Mouse (Mus musculus) c-Kit-positive CD71-negative TER-119-negative erythroid progenitor cells, embryonic 14.5 days (primary cell): ENCODE results near the gene Pgm2.

Experiments
- DNase-seq: peaks from one replicate; pipeline ENCODE4 v3.0.0-alpha.2; 2013; ENCODE audit warnings: low read depth

Pgm2 gene

DNA sequence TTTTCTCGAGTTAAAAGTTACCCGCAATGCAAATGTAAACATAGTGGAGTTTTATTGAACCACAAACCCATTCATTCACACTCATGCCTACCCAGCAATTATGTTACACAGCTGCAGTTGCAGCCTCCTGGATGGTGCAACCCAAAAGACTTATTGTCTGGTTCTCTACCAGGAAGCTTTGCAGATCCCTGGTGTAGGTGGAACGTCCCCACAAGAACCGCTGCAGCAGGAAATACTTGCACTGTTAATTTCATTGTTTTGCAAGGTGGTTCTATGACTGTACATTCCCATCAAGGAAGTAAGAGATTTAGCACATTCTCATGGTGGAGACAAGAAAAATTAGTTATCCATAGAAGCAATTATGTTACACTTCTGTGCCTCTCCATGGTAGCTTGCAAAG is 15.4 kb upstream of the Pgm2 start:
- no peak for DNase-seq

DNA sequence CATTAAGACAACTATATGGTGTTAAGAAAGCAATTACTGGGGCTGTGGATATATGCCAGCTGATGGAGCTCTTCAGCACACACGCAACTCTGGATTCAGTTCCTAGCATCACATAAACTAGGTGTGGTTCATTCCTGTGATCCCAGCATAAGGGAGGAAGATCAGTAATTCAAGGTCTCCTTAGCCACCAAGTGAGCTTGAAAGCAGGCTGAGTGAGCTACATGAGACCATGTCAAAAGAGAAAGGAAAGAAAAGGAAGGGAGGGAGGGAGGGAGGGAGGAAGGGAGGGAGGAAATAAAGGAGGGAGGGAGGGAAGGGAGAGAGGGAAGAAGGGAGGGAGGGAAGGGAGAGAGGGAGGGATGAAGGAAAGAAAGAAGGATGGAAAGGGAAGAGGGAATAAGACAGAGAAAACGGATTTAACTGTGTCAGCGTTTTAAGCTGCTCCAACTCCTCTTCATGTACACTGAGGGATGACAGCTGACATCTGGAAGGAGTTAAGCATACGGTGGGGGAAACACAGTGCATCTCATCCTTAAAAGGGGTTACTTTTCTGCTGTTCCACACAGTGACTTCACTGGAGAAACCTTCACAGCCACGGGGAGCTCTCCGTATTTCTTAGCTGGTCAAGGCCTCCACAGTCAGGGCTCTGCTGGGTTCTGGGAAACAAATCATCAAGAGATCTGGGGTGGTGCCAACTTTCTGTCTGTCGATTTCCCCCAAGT is 13.8 kb upstream of the Pgm2 start:
- no peak for DNase-seq

GRCm38 (mm10) chr5:64079462-64079817 is 13.3 kb upstream of the Pgm2 start:
- no peak for DNase-seq

- DNase-seq, result no peak
Measured at GRCm38 (mm10) chr5:64083447-64084359, 9.0 kb upstream of the Pgm2 start.

GRCm38 (mm10) chr5:64085405-64085804 is 7.3 kb upstream of the Pgm2 start:
- DNase-seq, result no peak

DNA sequence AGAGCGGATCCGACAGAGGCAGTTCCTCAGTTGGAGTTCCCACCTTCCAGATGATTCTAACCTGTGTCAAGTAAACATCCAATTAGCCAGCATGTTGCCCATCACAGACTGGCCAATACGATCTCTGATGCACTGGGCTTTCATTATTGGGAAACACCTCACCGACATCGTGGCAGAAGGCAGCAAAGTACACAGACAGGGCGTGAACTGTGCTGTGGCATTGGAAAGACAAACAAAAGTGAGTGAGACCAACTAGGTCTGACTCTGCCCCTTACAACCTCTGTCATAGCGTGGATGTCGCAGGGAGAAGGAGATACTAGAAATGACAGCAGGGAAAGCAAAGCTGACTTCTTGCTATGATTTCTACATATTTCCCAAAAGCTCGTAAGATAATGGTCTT is 4.0 kb upstream of the Pgm2 start:
- no peak for DNase-seq

- DNase-seq, result no peak
Measured at GRCm38 (mm10) chr5:64093349-64093871, 660 bp downstream of the Pgm2 start.

- DNase-seq, result no peak
Measured at GRCm38 (mm10) chr5:64095342-64095993, 2.7 kb downstream of the Pgm2 start.

DNA sequence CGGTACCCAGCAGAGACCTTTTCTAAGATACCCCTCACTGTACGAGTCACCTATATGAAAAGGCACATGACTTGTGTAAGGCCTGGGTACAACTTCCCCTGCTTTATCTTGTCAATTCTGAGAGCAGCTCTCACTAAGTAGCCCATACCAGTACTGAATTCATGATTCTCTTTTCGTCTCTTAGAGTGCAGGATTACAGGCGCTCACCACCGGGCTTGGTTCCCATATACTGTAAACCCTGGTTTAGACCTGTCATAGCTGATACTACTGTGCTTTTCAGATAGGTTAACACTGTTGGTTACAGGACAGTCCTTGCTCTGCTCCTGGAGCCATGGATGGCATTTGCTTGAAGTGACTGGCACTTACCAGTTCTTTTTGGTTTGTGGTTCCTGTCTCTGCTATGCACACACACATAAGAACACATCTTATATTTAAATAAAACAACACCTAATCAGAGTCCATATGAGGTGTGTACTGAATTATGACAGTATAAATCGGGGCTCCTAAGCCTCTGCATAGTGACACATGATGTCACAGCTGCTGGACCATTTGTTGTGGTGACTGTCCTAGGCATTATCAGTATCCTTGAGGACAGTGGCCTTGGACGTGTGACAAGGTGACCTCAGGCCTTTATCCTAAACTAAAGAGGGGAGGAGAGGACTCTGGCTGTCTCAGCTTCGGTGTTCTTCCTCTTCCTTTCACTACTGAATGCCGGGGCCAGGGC is 9.4 kb downstream of the Pgm2 start:
- DNase-seq, result no peak

DNA sequence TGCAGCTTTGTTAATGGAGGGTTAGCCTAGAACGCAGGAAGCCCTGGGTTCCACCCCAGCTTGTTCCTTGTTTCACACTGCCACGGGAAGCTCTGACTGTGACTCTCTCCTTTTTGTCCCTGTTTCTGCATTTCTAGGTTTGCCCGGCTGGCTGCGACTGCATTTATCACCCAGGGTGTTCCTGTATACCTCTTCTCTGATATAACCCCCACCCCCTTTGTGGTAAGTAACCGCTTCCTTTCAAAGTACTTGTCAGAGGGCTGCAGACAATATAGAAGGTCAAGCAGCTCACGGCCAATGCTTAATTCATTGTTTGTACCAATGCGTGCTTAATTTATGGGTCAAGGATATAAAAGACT is 9.9 kb downstream of the Pgm2 start:
- DNase-seq, result no peak

DNA sequence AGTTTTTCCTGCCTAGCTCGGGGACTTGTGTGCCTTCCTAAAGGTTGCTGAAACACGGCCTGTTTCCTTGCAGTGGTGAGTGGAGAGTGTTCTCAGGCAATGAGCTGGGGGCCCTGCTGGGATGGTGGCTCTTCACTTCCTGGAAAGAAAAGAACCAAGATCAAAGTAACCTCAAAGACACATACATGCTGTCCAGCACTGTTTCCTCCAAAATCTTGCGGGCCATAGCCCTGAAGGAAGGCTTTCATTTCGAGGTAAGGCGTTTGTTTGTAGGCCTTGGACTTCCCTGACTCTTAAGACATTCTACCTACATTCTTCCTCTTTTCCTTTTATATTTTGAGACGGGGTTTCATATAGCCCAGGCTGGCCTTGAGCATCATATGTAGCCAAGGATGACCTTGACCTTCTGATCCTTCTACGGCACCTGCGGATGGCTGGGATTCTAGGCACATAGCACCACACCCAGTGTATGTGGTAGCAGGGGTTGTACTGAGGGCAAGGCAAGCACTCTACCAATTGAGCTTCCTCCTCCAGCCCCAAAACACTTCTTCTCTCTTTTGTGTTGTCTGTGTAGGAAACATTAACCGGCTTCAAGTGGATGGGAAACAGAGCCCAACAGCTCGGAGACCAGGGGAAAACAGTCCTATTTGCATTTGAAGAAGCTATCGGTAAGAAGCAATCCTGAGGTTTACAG is 15.0 kb downstream of the Pgm2 start:
- DNase-seq, result no peak

DNA sequence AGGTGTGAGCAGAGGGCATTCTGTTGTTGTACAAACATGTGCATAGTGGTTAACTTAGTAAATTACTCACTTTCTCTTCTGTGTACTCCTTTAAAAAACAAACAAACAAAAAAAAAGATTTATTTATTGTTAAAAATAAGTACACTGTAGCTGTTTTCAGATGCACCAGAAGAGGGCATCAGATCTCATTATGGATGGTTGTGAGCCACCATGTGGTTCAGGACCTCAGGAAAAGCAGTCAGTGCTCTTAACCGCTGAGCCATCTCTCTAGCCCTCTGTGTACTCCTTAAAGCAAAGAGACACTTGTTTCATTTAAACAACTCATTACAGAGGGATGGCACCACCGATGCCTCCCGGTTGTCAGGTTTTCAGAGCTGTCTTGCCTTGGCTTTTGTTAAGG is 16.5 kb downstream of the Pgm2 start:
- no peak for DNase-seq

GRCm38 (mm10) chr5:64112360-64112759 is 19.6 kb downstream of the Pgm2 start:
- no peak for DNase-seq

DNA sequence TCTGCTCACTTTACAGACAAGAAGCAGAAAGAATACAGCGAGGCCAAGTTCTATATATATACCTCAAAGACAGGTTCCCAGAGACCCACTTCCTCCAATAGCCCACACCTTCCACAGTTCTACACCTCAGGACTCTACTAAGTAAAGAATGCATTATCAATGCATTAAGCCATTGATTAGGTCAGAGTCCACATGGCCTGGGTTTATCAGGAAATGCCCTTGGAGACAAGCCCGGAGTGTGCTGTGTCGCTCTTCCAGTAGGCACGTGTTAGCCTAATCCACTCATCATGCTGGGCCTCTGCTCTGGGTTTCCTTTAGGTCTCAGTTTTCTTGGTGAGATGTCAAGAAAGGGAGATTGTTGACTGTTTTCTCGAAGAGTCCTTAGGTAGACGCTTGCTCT is 21.5 kb downstream of the Pgm2 start:
- DNase-seq, result no peak

DNA sequence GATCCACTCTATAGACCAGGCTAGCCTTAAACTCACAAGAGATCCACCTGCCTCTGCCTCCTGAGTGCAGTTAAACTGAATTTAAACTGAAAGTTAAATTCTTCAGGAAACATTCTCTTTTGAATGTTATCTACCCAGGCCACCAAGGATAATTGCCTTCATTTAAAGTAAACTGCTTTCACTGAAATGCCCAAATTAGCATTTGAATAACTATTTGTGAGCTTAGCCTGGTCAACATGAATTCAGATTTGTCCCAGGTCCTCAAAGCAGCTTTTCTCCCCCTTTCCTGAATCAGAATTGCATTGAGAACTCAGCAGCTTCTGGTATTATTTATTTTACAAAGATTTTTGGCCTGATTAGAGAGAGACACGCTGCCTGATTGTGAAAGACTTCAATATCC is 24.4 kb downstream of the Pgm2 start:
- no peak for DNase-seq

GRCm38 (mm10) chr5:64125783-64126182 is 33.0 kb downstream of the Pgm2 start:
- no peak for DNase-seq

DNA sequence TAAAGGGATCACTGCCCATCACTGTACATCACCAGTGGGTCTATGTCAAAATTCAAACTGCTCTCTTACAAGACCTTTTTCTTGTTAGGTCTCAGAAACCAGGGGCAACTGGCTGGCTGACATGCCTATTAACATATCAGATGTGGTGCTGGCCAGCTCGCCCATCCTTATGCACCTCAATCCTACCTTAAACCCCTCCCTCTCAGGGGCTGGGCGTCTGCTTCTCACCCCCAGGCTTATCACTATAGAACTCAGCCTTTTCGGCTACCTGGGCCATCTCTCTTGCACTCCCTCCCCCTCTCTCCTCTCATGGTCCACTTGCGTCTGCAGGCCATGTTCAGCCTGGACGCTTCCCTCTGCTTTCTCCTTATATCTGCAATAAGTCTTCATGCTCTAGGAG is 38.8 kb downstream of the Pgm2 start:
- no peak for DNase-seq

DNA sequence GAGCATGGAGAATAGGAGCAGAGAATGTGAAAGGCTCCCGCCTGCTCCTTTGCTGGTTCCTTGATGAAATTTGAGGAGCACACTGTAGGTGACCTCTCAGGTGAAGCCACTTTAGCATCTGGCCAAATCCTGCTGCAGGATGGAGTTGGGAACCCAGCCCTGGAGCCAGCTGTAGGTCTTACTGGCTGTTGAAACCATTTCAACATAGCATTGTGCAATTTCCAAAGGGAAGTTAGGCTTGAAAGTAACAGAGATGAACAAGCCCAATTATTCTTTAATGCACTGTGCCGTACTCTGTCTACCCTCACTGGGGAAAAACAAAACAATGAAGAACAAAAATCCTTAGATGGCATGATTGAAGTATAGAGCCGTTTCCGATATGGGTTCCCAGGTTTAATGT is 41.2 kb downstream of the Pgm2 start:
- DNase-seq, result no peak

- no peak for DNase-seq
Measured at GRCm38 (mm10) chr5:64136325-64136724, 43.6 kb downstream of the Pgm2 start.

DNA sequence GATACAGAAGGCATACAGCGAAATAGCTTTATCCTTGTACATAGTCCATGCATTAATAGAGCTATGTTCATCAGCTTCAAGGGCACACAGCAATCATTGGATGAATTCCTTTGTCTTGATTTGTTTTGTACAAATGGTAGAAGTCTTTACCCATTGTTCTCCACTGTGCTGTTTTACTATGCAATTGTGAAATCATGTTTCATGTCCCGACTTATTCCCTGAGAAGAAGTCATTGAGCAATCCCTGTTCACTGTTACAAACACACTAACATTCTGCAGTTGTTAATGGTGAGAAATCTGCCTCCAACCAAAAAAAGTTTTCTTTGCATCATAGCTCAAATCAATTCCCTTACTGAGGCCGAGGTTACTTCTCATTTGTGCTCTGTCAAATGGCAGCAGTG is 47.5 kb downstream of the Pgm2 start:
- no peak for DNase-seq

- DNase-seq, result no peak
Measured at GRCm38 (mm10) chr5:64144315-64144714, 51.6 kb downstream of the Pgm2 start.
